Mouse (Mus musculus) small intestine, adult 2 months (tissue): ENCODE measurements around the gene Rbm4b.

Experiments used
- CTCF ChIP-seq: fragments of 200-500 bp; IDR thresholded peaks from 2 replicates; pipeline ENCODE4 v1.5.1; 2012; ENCODE audit warnings: low read depth, mild to moderate bottlenecking, control low read depth, inconsistent platforms, low read length, moderate library complexity, mixed read lengths; ENCODE audit not compliant: insufficient replicate concordance, insufficient read length; ENCODE audit errors: extremely low read depth
- POLR2A ChIP-seq: fragments of 200-500 bp; IDR thresholded peaks from 2 replicates; pipeline ENCODE4 v1.6.1; 2012; ENCODE audit warnings: low read depth, mild to moderate bottlenecking, control low read depth, inconsistent platforms, low read length, moderate library complexity

- TF ChIP-seq CTCF, result no peak
- no peak for TF ChIP-seq POLR2A
Observed at GRCm38 (mm10) chr19:4742229-4742628, 14.1 kb upstream of the Rbm4b start.
